Mouse (Mus musculus) intestine, embryonic 16.5 days (tissue): ENCODE measurements around the gene St3gal3. TPM values are rescaled to one million over a fixed set of nuclear protein-coding genes. Genes with fewer than 3 reads are reported as not detected.

Experiments
- ATAC-seq: fragments of 200-750 bp; cut with Nextera tagmentation; 2 replicates; pipeline ENCODE4 v1.8.0; 2017; ENCODE audit warnings: moderate TSS enrichment, moderate library complexity
- H3K27ac ChIP-seq: fragments of 300-500 bp; sonication (generic); 2 replicates; pipeline ENCODE4 v1.5.1; 2014; ENCODE audit warnings: mild to moderate bottlenecking, low read length
- H3K27me3 ChIP-seq: fragments of 300-500 bp; sonication (generic); replicated peaks from 2 replicates; pipeline ENCODE4 v1.6.1; 2014; ENCODE audit warnings: low read length, control low read depth, mixed read lengths; ENCODE audit not compliant: control insufficient read depth, insufficient read depth
- H3K36me3 ChIP-seq: fragments of 300-500 bp; sonication (generic); 2 replicates; pipeline ENCODE4 v1.6.1; 2014; ENCODE audit warnings: low read length, control low read depth; ENCODE audit not compliant: control insufficient read depth, insufficient read depth
- H3K4me1 ChIP-seq: fragments of 300-500 bp; sonication (generic); 2 replicates; pipeline ENCODE4 v1.6.1; 2014; ENCODE audit warnings: low read length, control low read depth, mixed read lengths; ENCODE audit not compliant: control insufficient read depth, insufficient read depth
- H3K4me2 ChIP-seq: fragments of 300-500 bp; sonication (generic); 2 replicates; pipeline ENCODE4 v1.6.1; 2014; ENCODE audit warnings: low read depth, low read length, control low read depth
- H3K4me3 ChIP-seq: fragments of 300-500 bp; sonication (generic); 2 replicates; pipeline ENCODE4 v1.5.1; 2014; ENCODE audit warnings: mild to moderate bottlenecking, low read length
- H3K9ac ChIP-seq: fragments of 300-500 bp; sonication (generic); 2 replicates; pipeline ENCODE4 v1.6.1; 2014; ENCODE audit warnings: low read depth, low read length
- H3K9me3 ChIP-seq: fragments of 300-500 bp; sonication (generic); 2 replicates; pipeline ENCODE4 v1.6.1; 2016; ENCODE audit warnings: low read length, control low read depth; ENCODE audit not compliant: control insufficient read depth
- WGBS: fragments of 180-500 bp; shearing (Covaris S2); extraction: QIAGEN DNeasy Blood & Tissue Kit; methylation state at CpG from one replicate; pipeline ENCODE4 v1.1.7; 2014; 5-methylcytosine and 5-hydroxymethylcytosine counted together
- polyA plus RNA-seq: library from polyadenylated mRNA; unstranded; fragments of >200 nt; fragmentation: Nextera tagmentation; extraction: Ambion mirVana; gene quantifications from 2 replicates; pipeline ENCODE4 v1.2.1, GENCODE M21; 2015

The St3gal3 gene
- polyA plus RNA-seq, 1 experiment from 2014 or later, result 8.6 TPM

- Histone ChIP-seq H3K27me3 (no peaks in the 10 kb centered on the region), H3K4me2 (no peak overlapping the region), H3K36me3 (no peaks in the 10 kb centered on the region), H3K4me1 (peaks cover 8% of the 10 kb centered on the region; the same call in 1 of the 2 replicates), H3K4me3 (no peak overlapping the region), H3K27ac (no peak overlapping the region), H3K9ac (no peak overlapping the region), H3K9me3 (no peaks in the 10 kb centered on the region)
- ATAC-seq, result no peak
- 58% methylated on average over 7 of the region's 7 CpGs for WGBS
Observed at GRCm38 (mm10) chr4:117982706-117983105, 152.0 kb downstream of the St3gal3 start.

GRCm38 (mm10) chr4:117981518-117981917, 153.2 kb downstream of the St3gal3 start:
- ATAC-seq, result no peak
- H3K9me3 ChIP-seq, result no peaks in the 10 kb centered on the region

GRCm38 (mm10) chr4:117980161-117980560, 154.6 kb downstream of the St3gal3 start:
- Histone ChIP-seq H3K4me1 (0 out of 2 replicates have a peak, but pooled peaks cover 4% of the 10 kb centered on the region), H3K4me2 (no peak overlapping the region), H3K27me3 (no peaks in the 10 kb centered on the region), H3K9ac (no peak overlapping the region), H3K27ac (no peak overlapping the region), H3K36me3 (no peaks in the 10 kb centered on the region), H3K4me3 (no peak overlapping the region), H3K9me3 (no peaks in the 10 kb centered on the region)
- ATAC-seq, result no peak
- WGBS, result 92% methylated on average over 4 of the region's 4 CpGs

More at GRCm38 (mm10) chr4:117981518-117981917, 153.2 kb downstream of the St3gal3 start:
- Histone ChIP-seq H3K4me1 (peaks cover 4% of the 10 kb centered on the region; the same call in 1 of the 2 replicates), H3K4me2 (no peak overlapping the region), H3K36me3 (no peaks in the 10 kb centered on the region), H3K27me3 (no peaks in the 10 kb centered on the region), H3K4me3 (no peak overlapping the region), H3K27ac (no peak overlapping the region), H3K9ac (no peak overlapping the region)
- WGBS, result 61% methylated on average over 4 of the region's 5 CpGs

GRCm38 (mm10) chr4:117979181-117979580, 155.5 kb downstream of the St3gal3 start:
- Histone ChIP-seq H3K27ac (no peak overlapping the region), H3K36me3 (no peaks in the 10 kb centered on the region), H3K4me2 (no peak overlapping the region), H3K4me1 (peaks cover 3% of the 10 kb centered on the region; the same call in 1 of the 2 replicates), H3K9me3 (no peaks in the 10 kb centered on the region), H3K4me3 (no peak overlapping the region), H3K27me3 (no peaks in the 10 kb centered on the region), H3K9ac (no peak overlapping the region)
- 83% methylated on average over 4 of the region's 4 CpGs for WGBS
- no peak for ATAC-seq

- H3K9ac ChIP-seq, result no peak overlapping the region
- no peaks in the 10 kb centered on the region for H3K27me3 ChIP-seq
- ATAC-seq, result no peak
- H3K27ac ChIP-seq, result no peak overlapping the region
- no peak overlapping the region for H3K4me2 ChIP-seq
- H3K9me3 ChIP-seq, result no peaks in the 10 kb centered on the region
- WGBS, result 86% methylated on average over 9 of the region's 9 CpGs
- H3K4me3 ChIP-seq, result no peak overlapping the region
- H3K36me3 ChIP-seq, result no peaks in the 10 kb centered on the region
- peaks cover 3% of the 10 kb centered on the region; the same call in 1 of the 2 replicates for H3K4me1 ChIP-seq
Observed at GRCm38 (mm10) chr4:117978282-117978681, 156.4 kb downstream of the St3gal3 start.

GRCm38 (mm10) chr4:117977841-117978240, 156.9 kb downstream of the St3gal3 start:
- H3K9me3 ChIP-seq, result no peaks in the 10 kb centered on the region
- no peak overlapping the region for H3K4me2 ChIP-seq
- no peaks in the 10 kb centered on the region for H3K36me3 ChIP-seq
- H3K27me3 ChIP-seq, result no peaks in the 10 kb centered on the region
- no peak for ATAC-seq
- no peak overlapping the region for H3K9ac ChIP-seq
- H3K4me3 ChIP-seq, result no peak overlapping the region
- H3K4me1 ChIP-seq, result peaks cover 3% of the 10 kb centered on the region; the same call in 1 of the 2 replicates
- H3K27ac ChIP-seq, result no peak overlapping the region
- WGBS, result 91% methylated on average over 11 of the region's 11 CpGs

GRCm38 (mm10) chr4:117977371-117977770, 157.3 kb downstream of the St3gal3 start:
- Histone ChIP-seq H3K9ac (no peak overlapping the region), H3K27ac (no peak overlapping the region), H3K4me2 (no peak overlapping the region), H3K27me3 (no peaks in the 10 kb centered on the region), H3K4me1 (peaks cover 3% of the 10 kb centered on the region; the same call in 1 of the 2 replicates), H3K9me3 (no peaks in the 10 kb centered on the region), H3K4me3 (no peak overlapping the region), H3K36me3 (no peaks in the 10 kb centered on the region)
- WGBS, result 69% methylated on average over 9 of the region's 9 CpGs
- ATAC-seq, result no peak

GRCm38 (mm10) chr4:117975820-117976219, 158.9 kb downstream of the St3gal3 start:
- no peak for ATAC-seq
- no peaks in the 10 kb centered on the region for H3K36me3 ChIP-seq
- H3K9me3 ChIP-seq, result no peaks in the 10 kb centered on the region
- no peaks in the 10 kb centered on the region for H3K27me3 ChIP-seq
- 60% methylated on average over 1 of the region's 1 CpGs for WGBS
- H3K4me3 ChIP-seq, result no peak overlapping the region
- no peak overlapping the region for H3K9ac ChIP-seq
- peaks cover 3% of the 10 kb centered on the region; the same call in 1 of the 2 replicates for H3K4me1 ChIP-seq
- no peak overlapping the region for H3K4me2 ChIP-seq
- no peak overlapping the region for H3K27ac ChIP-seq

- no peak overlapping the region for H3K27ac ChIP-seq
- no peak overlapping the region for H3K4me2 ChIP-seq
- H3K4me1 ChIP-seq, result peaks cover 3% of the 10 kb centered on the region; the same call in 1 of the 2 replicates
- no peak overlapping the region for H3K4me3 ChIP-seq
- H3K9me3 ChIP-seq, result no peaks in the 10 kb centered on the region
- ATAC-seq, result 0 out of 2 replicates have a peak, but pooled peaks have one; percentile 27
- no peaks in the 10 kb centered on the region for H3K36me3 ChIP-seq
- no peak overlapping the region for H3K9ac ChIP-seq
- 66% methylated on average over 5 of the region's 5 CpGs for WGBS
- no peaks in the 10 kb centered on the region for H3K27me3 ChIP-seq
Observed at GRCm38 (mm10) chr4:117974719-117975118, 160.0 kb downstream of the St3gal3 start.

GRCm38 (mm10) chr4:117972999-117973398, 161.7 kb downstream of the St3gal3 start:
- Histone ChIP-seq H3K4me1 (peaks cover 3% of the 10 kb centered on the region; the same call in 1 of the 2 replicates), H3K4me3 (no peak overlapping the region), H3K36me3 (no peaks in the 10 kb centered on the region), H3K9me3 (no peaks in the 10 kb centered on the region), H3K4me2 (no peak overlapping the region), H3K27me3 (no peaks in the 10 kb centered on the region), H3K27ac (no peak overlapping the region), H3K9ac (no peak overlapping the region)
- ATAC-seq, result no peak
- 56% methylated on average over 10 of the region's 10 CpGs for WGBS
